Mouse (Mus musculus): Measurements from ENCODE around the gene Klhl2. TPM values are rescaled to one million over a fixed set of nuclear protein-coding genes. Genes with fewer than 3 reads are reported as not detected.

Gene Klhl2
- total RNA-seq, 2 experiments from 2014 or later, result 193 to 203 TPM

GRCm38 (mm10) chr8:64770814-64771213 lies 79.0 kb downstream of the Klhl2 start:
- no peak for DNase-seq (ENCODE audit: low spot score in 2 of 2)

DNA sequence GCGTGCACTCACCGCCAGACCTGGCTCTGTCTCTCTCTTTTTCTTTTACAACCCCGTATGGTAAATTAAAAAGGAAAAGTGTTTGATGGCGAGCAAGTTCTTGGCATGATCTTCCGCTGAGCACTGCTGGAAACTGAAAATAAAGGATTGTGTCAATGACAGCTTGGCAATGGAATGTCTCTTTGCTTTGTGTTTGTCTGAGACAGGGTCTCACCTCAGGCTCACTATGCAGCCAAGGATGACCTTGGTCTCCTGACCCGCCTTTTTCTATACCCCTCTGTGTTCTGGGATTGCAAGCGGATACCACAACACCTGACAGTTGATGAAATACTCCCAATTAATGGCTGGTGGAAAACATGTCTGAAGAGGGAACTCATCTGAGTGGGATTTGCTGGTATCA lies 80.2 kb downstream of the Klhl2 start:
- DNase-seq (ENCODE audit: low spot score in 2 of 2), result no peak

DNA sequence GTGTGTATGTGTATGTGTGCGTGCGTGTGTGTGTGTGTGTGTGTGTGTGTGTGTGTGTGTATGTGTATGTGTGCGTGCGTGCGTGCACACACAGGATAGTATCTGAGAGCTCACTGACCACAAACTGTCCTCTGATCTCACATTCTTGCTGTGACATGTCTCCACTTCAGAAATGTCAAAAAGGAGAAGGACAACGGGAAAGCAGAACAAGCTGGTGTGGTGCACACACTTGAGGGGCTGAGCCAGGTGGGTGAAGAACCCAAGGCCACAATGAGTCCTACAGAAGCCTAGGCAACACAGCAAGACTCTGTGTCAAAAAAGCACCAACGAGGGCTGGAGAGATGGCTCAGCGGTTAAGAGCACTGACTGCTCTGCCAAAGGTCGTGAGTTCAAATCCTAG lies 81.2 kb downstream of the Klhl2 start:
- DNase-seq (ENCODE audit: low spot score in 2 of 2), result no peak

GRCm38 (mm10) chr8:64767047-64767446 lies 82.8 kb downstream of the Klhl2 start:
- no peak for DNase-seq (ENCODE audit: low spot score in 2 of 2)

- DNase-seq (ENCODE audit: low spot score in 2 of 2), result no peak
Observed at GRCm38 (mm10) chr8:64764075-64764474, 85.7 kb downstream of the Klhl2 start.

DNA sequence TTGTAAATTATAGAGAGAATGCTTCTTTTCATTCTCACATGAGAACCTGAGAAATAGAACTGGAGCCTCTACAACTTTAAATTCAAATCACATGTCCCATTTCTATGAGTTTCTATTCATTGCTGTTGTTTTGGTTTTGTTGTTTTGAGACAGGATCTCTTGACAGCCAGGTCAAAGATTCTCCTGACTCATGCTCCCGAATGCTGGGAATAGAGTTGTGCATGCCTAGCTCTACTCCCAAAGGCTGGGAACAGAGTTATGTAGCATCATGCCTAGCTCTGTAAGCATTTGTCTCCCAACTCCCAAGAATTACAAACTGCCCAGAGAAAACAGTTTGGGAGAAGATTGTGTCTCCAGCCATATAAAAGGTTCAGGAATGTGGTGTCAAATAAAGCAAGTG lies 87.1 kb downstream of the Klhl2 start:
- DNase-seq (ENCODE audit: low spot score in 2 of 2), result no peak

DNA sequence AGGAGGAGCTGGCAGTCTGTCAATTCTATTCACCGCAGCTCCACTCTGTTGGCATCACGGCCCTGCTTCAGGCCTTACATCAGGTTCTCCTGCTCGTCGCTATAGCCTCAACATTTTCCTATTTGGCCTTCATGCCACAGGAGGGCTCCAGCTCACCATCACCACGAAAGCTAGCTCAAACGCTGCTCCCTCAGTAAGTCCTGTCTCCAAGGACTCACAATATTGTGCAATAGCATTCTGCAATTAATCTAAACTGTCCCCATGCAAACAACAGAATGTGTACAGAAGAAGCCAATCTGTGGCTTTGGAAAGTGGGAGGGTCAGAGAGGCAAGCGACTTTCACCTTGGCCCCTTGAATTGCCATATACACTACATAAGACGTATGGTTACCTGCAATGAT lies 88.4 kb downstream of the Klhl2 start:
- DNase-seq (ENCODE audit: low spot score in 2 of 2), result peak in 1 of 2 experiments; percentile 58

DNA sequence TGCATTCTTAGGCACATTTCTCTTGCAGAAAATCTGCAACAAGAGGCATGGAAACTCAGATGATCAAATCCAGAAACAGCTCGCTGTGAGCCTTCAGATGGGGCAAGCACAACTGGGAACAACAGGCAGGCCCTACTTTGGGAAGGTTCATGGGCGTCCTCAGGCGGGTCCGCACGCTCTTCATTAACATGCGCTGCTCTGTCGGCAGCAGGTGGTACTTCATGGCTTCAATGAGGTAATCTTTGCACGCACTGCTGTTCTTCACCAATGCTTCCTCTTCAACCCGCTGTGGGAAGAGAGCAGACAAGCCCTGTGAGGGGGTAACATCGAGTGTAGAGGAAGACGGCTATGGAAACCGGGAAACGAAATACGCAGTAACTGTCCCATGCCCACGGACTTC lies 91.9 kb downstream of the Klhl2 start:
- no peak for DNase-seq (ENCODE audit: low spot score in 2 of 2)

GRCm38 (mm10) chr8:64746215-64747058 lies 103.4 kb downstream of the Klhl2 start:
- no peak for DNase-seq (ENCODE audit: low spot score in 2 of 2)

DNA sequence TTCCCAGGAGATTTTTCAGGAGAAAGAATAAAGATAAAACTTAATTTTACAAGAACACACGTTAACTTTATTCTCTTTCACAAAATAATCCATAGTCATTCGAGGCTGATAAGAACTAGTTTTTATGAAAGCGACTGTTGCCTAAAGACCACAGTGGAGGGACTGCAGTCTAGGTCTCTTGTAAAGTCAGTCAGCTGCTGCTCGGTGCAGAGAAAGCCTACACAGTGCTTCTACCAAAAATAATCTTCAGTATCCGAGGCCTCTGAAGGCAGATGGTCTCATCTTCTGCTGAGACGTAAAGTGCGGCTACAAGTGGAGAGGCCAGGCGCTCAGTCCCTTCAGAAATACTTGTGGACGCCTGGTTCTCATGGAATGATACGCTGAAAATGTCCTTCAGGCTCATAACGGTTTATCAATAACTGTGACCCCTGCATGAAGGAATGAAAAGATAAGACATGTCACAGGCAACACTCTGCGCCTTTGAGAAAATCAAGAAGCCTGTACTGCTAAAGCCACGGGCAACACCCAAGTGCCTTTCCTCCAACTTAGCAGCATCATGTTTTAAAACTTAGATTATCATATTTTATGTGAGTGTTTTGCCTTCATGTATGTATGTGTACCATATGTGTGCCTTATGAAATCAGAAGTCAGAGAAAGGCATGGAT lies 109.1 kb downstream of the Klhl2 start:
- no peak for DNase-seq (ENCODE audit: low spot score in 2 of 2)

DNA sequence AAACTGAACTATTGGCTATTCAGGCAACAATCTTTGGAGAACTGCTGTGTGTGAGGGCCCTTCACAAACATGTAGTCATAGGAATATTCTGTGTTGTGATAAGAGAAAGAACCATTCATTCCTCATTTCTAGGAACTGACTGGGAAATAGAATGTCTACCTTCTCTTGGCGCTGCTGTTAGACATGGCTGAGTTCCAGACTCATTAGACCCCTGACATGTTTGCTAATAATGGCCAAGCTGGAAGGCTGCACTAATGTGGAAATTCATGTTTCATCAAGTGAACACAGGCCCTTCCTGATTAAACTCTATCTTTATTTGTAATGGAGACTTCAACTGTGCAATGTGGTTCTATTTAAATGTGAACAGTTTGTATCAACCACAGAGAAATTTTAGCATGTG lies 110.9 kb downstream of the Klhl2 start:
- no peak for DNase-seq (ENCODE audit: low spot score in 2 of 2)

DNA sequence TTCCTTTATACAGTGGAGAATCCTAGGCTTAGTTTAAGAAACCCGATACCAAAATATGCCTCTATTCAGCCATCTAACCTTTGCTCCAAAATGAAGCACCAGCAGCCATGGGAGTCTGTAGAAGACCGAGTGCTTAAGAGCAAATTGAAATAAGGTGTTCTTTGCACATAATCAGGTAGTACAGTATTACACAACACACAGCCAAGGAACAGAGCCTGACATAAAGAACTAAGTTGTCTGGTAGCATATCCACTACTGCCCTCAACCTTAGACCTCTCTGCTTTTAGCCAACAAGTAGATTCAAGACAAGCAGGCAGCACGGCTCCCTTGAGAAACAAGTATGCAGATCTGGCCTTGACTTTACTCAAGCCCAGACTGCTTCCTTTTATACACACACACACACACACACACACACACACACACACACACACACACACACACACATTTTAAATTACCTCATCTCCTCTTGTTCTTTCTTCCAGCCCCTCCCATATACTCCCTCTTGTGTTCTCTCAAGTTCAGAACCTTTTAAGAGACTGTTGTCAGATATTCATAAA lies 113.0 kb downstream of the Klhl2 start:
- DNase-seq (ENCODE audit: low spot score in 2 of 2), result no peak

DNA sequence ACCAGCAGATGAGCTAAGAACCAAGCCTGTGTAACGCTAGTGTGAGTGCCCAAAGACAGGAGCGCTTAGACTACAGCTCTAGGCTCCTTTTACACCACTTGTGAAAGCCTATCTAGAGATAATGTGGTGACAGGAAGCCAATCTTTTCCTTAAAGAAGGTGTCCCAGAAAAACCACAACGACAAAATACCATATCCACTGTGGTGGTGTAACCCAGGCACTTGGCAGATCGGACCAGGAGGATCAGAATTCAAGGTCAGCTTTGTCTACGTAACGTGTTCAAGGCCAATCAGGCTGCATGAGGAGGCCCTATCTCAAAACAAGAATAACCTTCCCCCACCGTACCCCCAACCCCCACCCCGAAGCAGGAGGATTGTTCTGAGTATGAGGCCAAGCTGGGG lies 114.7 kb downstream of the Klhl2 start:
- DNase-seq (ENCODE audit: low spot score in 2 of 2), result no peak

- peak; percentile 94 to 97 for DNase-seq (ENCODE audit: low spot score in 2 of 2)
Observed at GRCm38 (mm10) chr8:64733271-64733943, 116.4 kb downstream of the Klhl2 start, which contains the start of gene Msmo1. Msmo1 (minus strand) TSS chr8:64733792.

- no peak for DNase-seq (ENCODE audit: low spot score in 2 of 2)
Observed at GRCm38 (mm10) chr8:64732596-64732995, 117.2 kb downstream of the Klhl2 start.

DNA sequence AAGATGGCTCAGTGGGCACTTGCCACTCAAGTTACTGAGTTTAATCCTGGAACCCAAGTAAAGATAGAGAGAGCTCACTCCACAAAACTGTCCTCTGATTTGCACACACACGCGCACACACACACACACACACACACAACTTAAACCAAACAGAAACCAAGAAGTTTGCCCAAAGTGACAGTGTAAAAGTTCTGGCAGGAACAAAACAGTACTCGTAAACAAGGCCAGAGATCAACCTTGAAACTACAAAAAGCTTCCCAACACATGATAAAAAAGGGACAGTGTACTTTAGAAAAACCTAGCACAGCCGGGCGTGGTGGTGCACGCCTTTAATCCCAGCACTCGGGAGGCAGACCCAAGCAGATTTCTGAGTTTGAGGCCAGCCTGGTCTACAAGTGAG lies 121.7 kb downstream of the Klhl2 start:
- DNase-seq (ENCODE audit: low spot score in 2 of 2), result no peak

DNA sequence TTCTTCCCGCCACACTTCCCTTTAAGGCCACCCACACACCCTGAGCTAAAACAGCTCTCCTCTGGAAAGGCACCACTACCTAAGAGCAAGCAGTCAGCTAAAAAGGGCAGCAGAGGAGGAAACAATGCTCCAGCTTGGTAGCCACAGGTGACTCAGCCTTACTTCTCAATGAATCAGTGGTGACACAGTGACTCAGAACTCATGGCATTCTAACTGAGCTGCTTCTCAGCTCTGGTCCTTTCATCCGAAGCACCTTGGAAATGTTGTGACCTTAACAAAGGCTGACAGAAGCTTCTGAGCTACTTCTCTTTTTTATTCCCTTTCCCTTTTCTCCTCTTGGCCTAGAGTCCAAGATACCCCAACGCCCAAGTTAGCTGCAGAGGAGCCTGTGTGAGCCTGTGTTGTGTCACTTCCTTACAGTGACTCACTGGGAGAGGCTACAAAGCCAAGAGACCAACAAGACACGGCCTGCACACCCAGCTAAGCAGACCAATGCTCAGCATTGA lies 123.6 kb downstream of the Klhl2 start:
- DNase-seq (ENCODE audit: low spot score in 2 of 2), result no peak

- no peak for DNase-seq (ENCODE audit: low spot score in 2 of 2)
Observed at GRCm38 (mm10) chr8:64723206-64723605, 126.6 kb downstream of the Klhl2 start.

DNA sequence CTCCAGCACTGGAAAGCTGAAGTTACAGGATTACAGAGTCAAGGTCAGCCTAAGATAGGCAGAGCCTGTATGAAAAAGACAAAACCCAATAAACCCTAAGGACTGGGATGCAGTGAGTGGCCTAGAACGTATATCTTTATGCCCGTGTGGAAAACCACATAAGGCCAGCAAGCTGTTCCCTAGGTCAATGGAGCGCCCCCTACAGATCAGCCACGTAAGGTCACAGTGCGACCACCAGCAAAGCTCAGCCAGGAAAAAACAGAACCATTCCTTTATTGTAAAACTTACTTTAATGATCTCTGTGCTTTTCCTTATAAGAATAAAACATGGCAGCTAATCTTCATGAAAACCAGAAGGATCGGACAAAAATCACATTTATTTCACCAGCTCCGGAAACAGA lies 131.9 kb downstream of the Klhl2 start:
- DNase-seq (ENCODE audit: low spot score in 2 of 2), result no peak

DNA sequence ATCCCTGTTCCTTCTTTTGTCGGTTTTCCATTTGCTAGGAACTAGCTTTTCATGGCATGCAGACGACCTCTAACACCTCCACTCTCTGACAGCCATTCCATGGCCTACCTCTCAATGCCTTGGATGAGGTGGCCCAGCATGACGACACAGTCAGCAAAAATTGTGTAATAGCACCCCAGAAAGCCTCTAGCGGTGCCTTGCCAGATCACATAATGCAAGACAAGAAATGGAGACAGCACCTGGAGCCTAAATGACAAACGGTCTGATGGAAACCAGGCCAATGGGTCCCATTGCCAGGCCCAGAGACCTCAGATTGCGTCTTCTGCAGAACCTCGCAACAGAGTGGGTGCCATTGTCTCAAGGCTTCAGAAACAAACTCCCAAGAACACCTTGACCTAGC lies 137.3 kb downstream of the Klhl2 start:
- DNase-seq (ENCODE audit: low spot score in 2 of 2), result no peak

- no peak for DNase-seq (ENCODE audit: low spot score in 2 of 2)
Observed at GRCm38 (mm10) chr8:64711544-64711943, 138.3 kb downstream of the Klhl2 start.

- DNase-seq (ENCODE audit: low spot score in 2 of 2), result no peak
Observed at GRCm38 (mm10) chr8:64707481-64707880, 142.3 kb downstream of the Klhl2 start.

All from layer of hippocampus, postnatal 10 days (tissue).